Mouse (Mus musculus): Measurements from ENCODE around the gene Psenen. TPM values are rescaled to one million over a fixed set of nuclear protein-coding genes. Genes with fewer than 3 reads are reported as not detected.

Psenen gene
- polyA plus RNA-seq, 1 experiment from 2014 or later = 144 TPM

DNA sequence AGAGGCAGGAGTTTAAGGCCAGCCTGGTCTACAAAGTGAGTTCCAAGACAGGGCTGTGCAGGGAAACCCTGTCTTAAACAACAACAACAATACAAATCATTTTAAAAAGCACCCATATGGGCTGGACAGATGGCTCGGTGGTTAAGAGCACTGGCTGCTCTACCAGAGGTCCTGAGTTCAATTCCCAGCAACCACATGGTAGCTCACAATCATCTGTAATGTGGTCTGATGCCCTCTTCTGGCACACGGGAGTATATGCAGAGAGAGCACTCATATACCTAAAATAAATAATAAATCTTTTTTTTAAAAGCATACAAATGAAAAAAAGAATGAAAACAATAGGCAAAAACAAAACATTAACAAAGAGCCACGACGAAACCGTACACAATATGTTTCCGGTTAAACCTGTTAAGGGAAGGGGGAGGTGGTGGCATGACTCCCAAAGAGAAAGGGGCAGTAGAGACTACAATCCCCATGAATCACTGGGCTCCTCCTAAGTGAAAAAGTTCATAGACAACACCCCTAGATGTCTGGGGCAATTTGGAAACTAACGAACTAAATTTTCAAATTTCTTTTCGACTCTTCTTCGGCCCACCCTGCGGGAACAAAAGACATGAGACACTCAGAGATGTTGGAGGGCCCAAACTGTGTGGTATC, 11.9 kb downstream of the Psenen start:
- H3K9ac ChIP-seq (ENCODE audit: low read length) = peak overlapping the region; percentile 83
- peak overlapping the region; percentile 99 for H3K27ac ChIP-seq (ENCODE audit: low read length)
- H3K4me1 ChIP-seq (replicated peaks; ENCODE audit: control insufficient read depth, insufficient read depth, low read length) = peaks cover 9% of the 10 kb centered on the region; the same call in 1 of the 2 replicates
- H3K36me3 ChIP-seq (ENCODE audit: control insufficient read depth, insufficient read depth, low read length) = peaks cover 14% of the 10 kb centered on the region
- H3K9me3 ChIP-seq (ENCODE audit: control insufficient read depth, low read length) = no peaks in the 10 kb centered on the region
- H3K27me3 ChIP-seq (ENCODE audit: control insufficient read depth, insufficient read depth, low read depth, low read length) = no peaks in the 10 kb centered on the region
- peak; percentile 65 for ATAC-seq (ENCODE audit: low read depth)
- WGBS = 2% methylated on average over 10 of the region's 10 CpGs
- H3K4me2 ChIP-seq (ENCODE audit: low read depth, low read length) = peak overlapping the region; percentile 45
- H3K4me3 ChIP-seq (ENCODE audit: low read length) = peak overlapping the region; percentile 80

DNA sequence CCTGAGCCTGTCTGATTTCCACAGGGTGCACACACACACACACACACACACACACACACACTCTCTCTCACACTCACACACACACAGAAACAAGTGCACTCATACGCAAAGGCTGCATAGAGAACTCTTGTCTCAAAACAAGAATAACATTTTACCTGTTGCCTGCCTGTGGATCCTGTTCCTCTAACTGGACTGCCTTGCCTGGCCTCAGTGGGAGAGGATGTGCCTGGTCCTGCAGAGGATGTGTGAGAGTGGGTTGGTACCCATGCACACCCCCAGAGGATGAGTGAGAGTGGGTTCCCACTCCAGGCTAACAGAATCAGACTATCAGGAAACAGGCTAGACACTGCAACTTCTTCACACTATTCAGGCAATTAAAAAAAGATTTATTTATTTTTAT, 12.8 kb downstream of the Psenen start:
- 77% methylated on average over 1 of the region's 1 CpGs for WGBS
- Histone ChIP-seq H3K27ac (ENCODE audit: low read length) (no peak overlapping the region), H3K4me2 (ENCODE audit: low read depth, low read length) (no peak overlapping the region), H3K9me3 (ENCODE audit: control insufficient read depth, low read length) (no peaks in the 10 kb centered on the region), H3K36me3 (ENCODE audit: control insufficient read depth, insufficient read depth, low read length) (peaks cover 10% of the 10 kb centered on the region), H3K27me3 (ENCODE audit: control insufficient read depth, insufficient read depth, low read depth, low read length) (no peaks in the 10 kb centered on the region), H3K9ac (ENCODE audit: low read length) (no peak overlapping the region), H3K4me3 (ENCODE audit: low read length) (no peak overlapping the region), H3K4me1 (replicated peaks; ENCODE audit: control insufficient read depth, insufficient read depth, low read length) (peaks cover 9% of the 10 kb centered on the region; the same call in 1 of the 2 replicates)
- ATAC-seq (ENCODE audit: low read depth) = no peak

DNA sequence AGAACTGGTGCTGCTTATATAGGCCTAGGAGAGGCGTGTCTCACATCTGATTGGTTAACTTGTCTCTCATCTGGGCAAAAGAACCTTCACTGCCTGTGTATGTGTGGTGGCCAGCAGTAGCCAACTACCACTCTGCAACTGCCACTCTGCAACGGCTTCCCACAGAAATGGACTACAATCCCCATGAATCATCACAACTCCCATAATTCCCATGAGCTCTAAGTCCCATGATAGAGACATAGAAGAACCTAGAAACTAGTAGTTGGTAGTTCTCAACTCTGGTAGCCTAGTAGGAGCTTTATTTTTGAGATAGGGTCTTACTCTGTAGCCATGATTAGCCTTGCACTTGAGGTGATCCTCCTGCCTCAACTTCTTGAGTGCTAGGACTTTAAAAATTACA, 13.5 kb downstream of the Psenen start:
- Histone ChIP-seq H3K9ac (ENCODE audit: low read length) (no peak overlapping the region), H3K4me3 (ENCODE audit: low read length) (no peak overlapping the region), H3K27ac (ENCODE audit: low read length) (no peak overlapping the region), H3K4me2 (ENCODE audit: low read depth, low read length) (no peak overlapping the region), H3K36me3 (ENCODE audit: control insufficient read depth, insufficient read depth, low read length) (peaks cover 8% of the 10 kb centered on the region), H3K4me1 (replicated peaks; ENCODE audit: control insufficient read depth, insufficient read depth, low read length) (peaks cover 9% of the 10 kb centered on the region; the same call in 1 of the 2 replicates), H3K9me3 (ENCODE audit: control insufficient read depth, low read length) (no peaks in the 10 kb centered on the region), H3K27me3 (ENCODE audit: control insufficient read depth, insufficient read depth, low read depth, low read length) (no peaks in the 10 kb centered on the region)
- ATAC-seq (ENCODE audit: low read depth) = no peak
- WGBS = 94% methylated on average over 2 of the region's 2 CpGs

DNA sequence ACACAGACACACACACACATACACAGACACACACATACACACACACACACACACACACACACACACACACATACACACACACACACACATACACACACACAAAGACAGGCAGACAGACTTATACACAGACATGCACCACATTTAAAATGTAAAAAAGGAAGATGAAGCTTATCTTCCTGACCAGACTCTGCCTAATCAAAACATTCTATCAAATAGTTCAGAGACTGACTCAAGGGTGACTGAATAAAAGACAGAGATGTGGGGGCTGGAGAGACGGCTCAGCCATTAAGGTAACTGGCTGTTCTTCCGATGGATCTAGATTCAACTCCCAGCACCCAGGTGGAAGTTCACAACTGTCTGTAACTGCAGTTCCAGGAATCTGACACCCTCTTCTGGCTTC, 19.1 kb downstream of the Psenen start:
- 85% methylated on average over 2 of the region's 2 CpGs for WGBS
- H3K27ac ChIP-seq (ENCODE audit: low read length) = no peak overlapping the region
- ATAC-seq (ENCODE audit: low read depth) = no peak
- no peak overlapping the region for H3K9ac ChIP-seq (ENCODE audit: low read length)
- H3K4me3 ChIP-seq (ENCODE audit: low read length) = no peak overlapping the region
- H3K36me3 ChIP-seq (ENCODE audit: control insufficient read depth, insufficient read depth, low read length) = peaks cover 10% of the 10 kb centered on the region; the same call in 1 of the 2 replicates
- H3K4me1 ChIP-seq (replicated peaks; ENCODE audit: control insufficient read depth, insufficient read depth, low read length) = no peaks in the 10 kb centered on the region
- H3K4me2 ChIP-seq (ENCODE audit: low read depth, low read length) = no peak overlapping the region
- no peaks in the 10 kb centered on the region for H3K9me3 ChIP-seq (ENCODE audit: control insufficient read depth, low read length)
- H3K27me3 ChIP-seq (ENCODE audit: control insufficient read depth, insufficient read depth, low read depth, low read length) = no peaks in the 10 kb centered on the region

DNA sequence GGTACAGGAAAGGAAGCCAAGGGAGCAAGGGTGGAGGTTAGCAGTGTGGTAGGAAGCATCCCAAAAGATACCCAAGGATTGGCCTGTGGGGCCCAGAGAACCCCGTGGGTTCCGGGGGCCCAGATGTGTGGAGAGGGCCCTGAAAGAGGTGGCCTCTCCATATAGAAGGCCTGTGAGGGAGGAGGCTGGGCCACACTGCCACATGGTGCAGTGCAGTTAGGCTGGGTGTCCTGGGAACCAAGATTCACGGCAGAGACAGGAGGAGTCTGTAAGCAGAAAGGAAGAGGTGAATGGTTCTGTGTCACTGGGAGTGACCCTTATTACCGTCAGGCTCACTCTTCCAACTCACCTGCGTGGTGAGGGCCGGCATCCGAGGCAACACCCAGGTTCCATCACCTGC, 22.9 kb downstream of the Psenen start:
- Histone ChIP-seq H3K27ac (ENCODE audit: low read length) (no peak overlapping the region), H3K9ac (ENCODE audit: low read length) (no peak overlapping the region), H3K4me1 (replicated peaks; ENCODE audit: control insufficient read depth, insufficient read depth, low read length) (no peaks in the 10 kb centered on the region), H3K4me3 (ENCODE audit: low read length) (no peak overlapping the region), H3K36me3 (ENCODE audit: control insufficient read depth, insufficient read depth, low read length) (peaks cover 8% of the 10 kb centered on the region; the same call in 1 of the 2 replicates), H3K4me2 (ENCODE audit: low read depth, low read length) (no peak overlapping the region), H3K9me3 (ENCODE audit: control insufficient read depth, low read length) (no peaks in the 10 kb centered on the region), H3K27me3 (ENCODE audit: control insufficient read depth, insufficient read depth, low read depth, low read length) (no peaks in the 10 kb centered on the region)
- no peak for ATAC-seq (ENCODE audit: low read depth)
- WGBS = 87% methylated on average over 7 of the region's 7 CpGs

DNA sequence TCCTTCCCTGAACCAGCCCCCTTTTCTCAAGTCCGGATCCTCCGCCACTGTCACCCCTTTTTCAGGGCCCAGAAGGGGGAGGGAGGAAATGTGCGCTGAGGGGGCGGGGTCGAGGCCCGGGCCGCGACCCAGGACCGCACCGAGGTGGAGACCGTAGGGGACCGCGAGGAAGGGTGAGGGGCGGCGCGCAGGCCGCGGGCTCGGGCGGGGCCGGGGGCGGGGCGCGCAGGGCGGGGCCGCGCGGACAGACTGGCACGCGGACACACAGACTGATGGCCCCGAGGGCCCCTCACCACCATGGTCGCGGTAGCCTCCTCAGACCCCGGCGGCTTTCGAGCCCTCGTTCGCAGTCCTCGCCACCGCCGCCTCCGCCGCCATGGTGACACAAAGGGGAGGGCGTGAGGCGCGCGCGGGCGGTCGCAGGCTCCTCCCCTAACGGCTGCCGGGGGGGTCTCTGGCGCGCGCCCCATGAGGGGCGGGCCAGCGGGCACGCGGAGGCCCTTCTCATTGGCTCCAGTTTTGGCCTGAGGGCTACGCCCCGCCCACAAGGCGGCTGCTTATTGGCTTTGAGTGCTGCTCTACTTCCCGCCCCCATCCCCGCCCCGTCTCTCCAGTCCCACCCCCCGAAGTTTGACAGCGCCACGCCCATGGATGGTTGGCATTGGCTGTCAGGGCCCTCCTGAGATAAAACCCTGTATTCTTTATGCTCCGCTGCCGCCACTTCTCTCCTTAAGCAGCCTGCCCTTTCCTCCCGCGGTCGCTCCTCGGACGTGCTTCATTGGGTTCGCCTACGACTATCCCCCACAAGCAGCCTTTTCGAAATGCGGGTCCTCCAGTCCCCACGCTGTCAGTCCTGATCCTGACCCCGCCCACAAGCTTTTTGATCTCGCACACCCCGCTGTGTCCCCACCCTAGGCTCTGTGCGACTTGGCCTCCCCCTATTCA, 28.5 kb downstream of the Psenen start, which contains the start of gene Arhgap33:
Arhgap33 (minus strand) TSS at position 428 of the 945 bp plus-strand sequence.
- peaks cover 18% of the 10 kb centered on the region for H3K36me3 ChIP-seq (ENCODE audit: control insufficient read depth, insufficient read depth, low read length)
- WGBS = 0% methylated on average over 35 of the region's 84 CpGs
- peak within 1 kb of the TSS; percentile 95 for H3K4me2 ChIP-seq (ENCODE audit: low read depth, low read length)
- peak; percentile 96 for ATAC-seq (ENCODE audit: low read depth)
- no peaks in the 10 kb centered on the region for H3K9me3 ChIP-seq (ENCODE audit: control insufficient read depth, low read length)
- peaks cover 17% of the 10 kb centered on the region for H3K4me1 ChIP-seq (replicated peaks; ENCODE audit: control insufficient read depth, insufficient read depth, low read length)
- H3K4me3 ChIP-seq (ENCODE audit: low read length) = peak within 1 kb of the TSS; percentile 85
- no peaks in the 10 kb centered on the region for H3K27me3 ChIP-seq (ENCODE audit: control insufficient read depth, insufficient read depth, low read depth, low read length)
- H3K27ac ChIP-seq (ENCODE audit: low read length) = peak within 1 kb of the TSS; percentile 69
- peak within 1 kb of the TSS; percentile 80 for H3K9ac ChIP-seq (ENCODE audit: low read length)

DNA sequence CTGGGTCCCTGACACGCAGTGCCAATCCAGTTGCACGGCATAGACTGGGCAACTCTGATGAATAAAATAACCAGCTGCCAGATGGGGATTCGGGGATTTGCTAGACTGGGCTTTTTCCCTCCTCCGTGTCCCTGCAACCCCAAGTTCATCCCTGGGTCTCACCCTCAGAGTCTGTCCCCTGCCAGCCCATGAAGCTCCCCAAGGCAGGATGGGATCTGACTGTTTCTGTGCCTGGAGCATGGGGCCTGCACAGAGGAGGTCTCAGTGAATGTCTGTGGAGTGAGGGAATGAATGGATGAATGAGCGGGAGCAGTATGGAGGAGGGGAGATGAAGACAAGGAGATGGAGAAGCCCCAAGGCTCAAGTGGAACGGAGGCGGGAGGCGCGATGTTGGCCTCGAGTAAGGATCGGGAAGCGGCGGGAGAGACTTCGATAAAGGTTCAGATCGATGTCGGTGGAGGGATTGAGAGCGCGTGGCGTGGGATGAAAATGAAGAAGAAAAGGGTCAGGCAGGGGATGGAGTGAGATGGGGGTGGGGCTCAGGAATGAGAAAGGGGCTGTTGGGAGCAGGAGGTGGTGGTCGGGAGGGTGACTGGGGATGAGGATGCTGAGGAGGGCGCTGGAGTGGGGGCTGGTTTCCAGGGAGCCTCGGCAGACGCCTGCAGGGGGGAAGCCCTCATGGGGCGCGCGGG, 29.3 kb downstream of the Psenen start:
- peak overlapping the region; percentile 95 for H3K4me2 ChIP-seq (ENCODE audit: low read depth, low read length)
- 6% methylated on average over 22 of the region's 26 CpGs for WGBS
- no peaks in the 10 kb centered on the region for H3K27me3 ChIP-seq (ENCODE audit: control insufficient read depth, insufficient read depth, low read depth, low read length)
- no peak for ATAC-seq (ENCODE audit: low read depth)
- H3K4me3 ChIP-seq (ENCODE audit: low read length) = peak overlapping the region; percentile 85
- peak overlapping the region; percentile 80 for H3K9ac ChIP-seq (ENCODE audit: low read length)
- H3K9me3 ChIP-seq (ENCODE audit: control insufficient read depth, low read length) = no peaks in the 10 kb centered on the region
- H3K36me3 ChIP-seq (ENCODE audit: control insufficient read depth, insufficient read depth, low read length) = peaks cover 20% of the 10 kb centered on the region
- no peak overlapping the region; the same call in 1 of the 2 replicates for H3K27ac ChIP-seq (ENCODE audit: low read length)
- peaks cover 17% of the 10 kb centered on the region for H3K4me1 ChIP-seq (replicated peaks; ENCODE audit: control insufficient read depth, insufficient read depth, low read length)

DNA sequence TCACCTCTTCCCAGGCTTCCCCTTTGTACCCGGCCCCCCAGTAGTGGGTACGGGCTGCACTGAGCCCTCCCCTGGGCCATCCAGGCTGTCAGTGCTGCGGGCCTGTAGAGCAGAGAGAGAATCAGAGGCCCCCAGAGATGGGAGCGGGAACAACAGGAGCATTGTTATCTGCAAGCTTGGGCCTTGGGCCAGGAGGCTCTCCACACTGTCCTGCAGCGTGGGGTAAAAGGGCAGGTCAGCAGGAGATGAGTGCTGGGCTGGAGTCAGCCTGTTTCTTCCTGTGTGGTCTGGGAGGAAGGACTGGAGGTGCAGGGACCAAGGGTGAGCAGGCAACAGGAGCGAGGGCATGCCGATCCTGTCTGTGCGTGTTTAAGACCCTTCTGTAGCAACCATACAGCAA, 30.5 kb downstream of the Psenen start:
- no peaks in the 10 kb centered on the region for H3K27me3 ChIP-seq (ENCODE audit: control insufficient read depth, insufficient read depth, low read depth, low read length)
- H3K27ac ChIP-seq (ENCODE audit: low read length) = no peak overlapping the region
- 21% methylated on average over 8 of the region's 8 CpGs for WGBS
- H3K4me3 ChIP-seq (ENCODE audit: low read length) = no peak overlapping the region
- H3K4me1 ChIP-seq (replicated peaks; ENCODE audit: control insufficient read depth, insufficient read depth, low read length) = peaks cover 17% of the 10 kb centered on the region
- no peaks in the 10 kb centered on the region for H3K9me3 ChIP-seq (ENCODE audit: control insufficient read depth, low read length)
- H3K4me2 ChIP-seq (ENCODE audit: low read depth, low read length) = 0 out of 2 replicates have a peak overlapping the region, but pooled peaks have one; percentile 5
- H3K9ac ChIP-seq (ENCODE audit: low read length) = peak overlapping the region; percentile 38; the same call in 1 of the 2 replicates
- H3K36me3 ChIP-seq (ENCODE audit: control insufficient read depth, insufficient read depth, low read length) = peaks cover 29% of the 10 kb centered on the region
- ATAC-seq (ENCODE audit: low read depth) = no peak

Measured in lung, embryonic 16.5 days (tissue).